Mouse (Mus musculus): Measurements from ENCODE around the gene Kifc5b. TPM values are rescaled to one million over a fixed set of nuclear protein-coding genes. Genes with fewer than 3 reads are reported as not detected.
"Not testable (repeated sequence)": the region's sequence is repeated elsewhere in the genome, so short reads cannot be mapped to it uniquely, and the experiment has no call there.

The Kifc5b gene
- total RNA-seq, 4 experiments from 2014 or later, result 2.8 to 4.9 (median 3.5) TPM

- DNase-seq (ENCODE audit: low spot score in 2 of 2), result no peak
Observed at GRCm38 (mm10) chr17:26970221-26970620, 53.3 kb downstream of the Kifc5b start.

- DNase-seq (ENCODE audit: low spot score in 2 of 2), result no peak
Observed at GRCm38 (mm10) chr17:26971247-26971905, 54.5 kb downstream of the Kifc5b start.

GRCm38 (mm10) chr17:26972107-26972506, 55.2 kb downstream of the Kifc5b start:
- no peak for DNase-seq (ENCODE audit: low spot score in 2 of 2)

GRCm38 (mm10) chr17:26972703-26973574, 56.0 kb downstream of the Kifc5b start, which contains the start of gene Zbtb9:
TSS of gene Zbtb9 (plus strand) at chr17:26973167.
- DNase-seq (ENCODE audit: low spot score in 2 of 2), result peak; percentile 86 to 95

GRCm38 (mm10) chr17:26974547-26974946, 57.7 kb downstream of the Kifc5b start:
- DNase-seq (ENCODE audit: low spot score in 2 of 2), result no peak

- DNase-seq (ENCODE audit: low spot score in 2 of 2), result no peak
Observed at GRCm38 (mm10) chr17:26975415-26975814, 58.5 kb downstream of the Kifc5b start.

- DNase-seq (ENCODE audit: low spot score in 2 of 2), result not testable (repeated sequence)
Observed at GRCm38 (mm10) chr17:26977354-26977753, 60.5 kb downstream of the Kifc5b start.

GRCm38 (mm10) chr17:26979426-26979825, 62.5 kb downstream of the Kifc5b start:
- no peak for DNase-seq (ENCODE audit: low spot score in 2 of 2)

- DNase-seq (ENCODE audit: low spot score in 2 of 2), result no peak
Observed at GRCm38 (mm10) chr17:26981050-26981449, 64.2 kb downstream of the Kifc5b start.

Small RNA genes within 50 kb of the gene (microRNA-seq; reads per million reads assigned to microRNA genes)
- gene Gm27775 (0 reads per million in 2 experiments), gene Mir3083 (13.9 to 27.1 reads per million in 2 experiments), gene Mir6968 (4.2 to 7.4 reads per million in 2 experiments)

Other genes starting within 250 kb of the Kifc5b start
- 100 to 1,000 TPM; 167 to 219 (median 192) TPM for gene Crebrf, start 201.4 kb upstream of the Kifc5b start, total RNA-seq (2022)
- gene Bnip1, start 136.0 kb upstream of the Kifc5b start, total RNA-seq (2022), result 10 to 100 TPM; 31.9 to 35.4 (median 33.2) TPM
- not detected for gene Nkx2-5, start 72.1 kb upstream of the Kifc5b start, total RNA-seq (2022)
- 10 to 100 TPM; 37.2 to 42.2 (median 38.0) TPM for gene Phf1, start 16.0 kb downstream of the Kifc5b start, total RNA-seq (2022)
- gene Cuta, start 22.5 kb downstream of the Kifc5b start, total RNA-seq (2022), result 100 to 1,000 TPM in 2 of 4 experiments, 10 to 100 TPM in 2; 86.5 to 102 (median 97.7) TPM
- gene Syngap1, start 24.2 kb downstream of the Kifc5b start, total RNA-seq (2022), result 100 to 1,000 TPM; 329 to 367 (median 348) TPM
- 10 to 100 TPM; 13.1 to 15.9 (median 14.7) TPM for gene Zbtb9, start 56.1 kb downstream of the Kifc5b start, total RNA-seq (2022)
- gene Bak1, start 111.9 kb downstream of the Kifc5b start, total RNA-seq (2022), result 10 to 100 TPM; 12.8 to 17.7 (median 14.5) TPM
- gene Itpr3, start 140.2 kb downstream of the Kifc5b start, total RNA-seq (2022), result 1 to 10 TPM; 3.7 to 5.3 (median 3.8) TPM
- 100 to 1,000 TPM; 226 to 249 (median 237) TPM for gene Uqcc2, start 216.8 kb downstream of the Kifc5b start, total RNA-seq (2022)